Mouse (Mus musculus): Measurements from ENCODE around the gene Nectin2. TPM values are rescaled to one million over a fixed set of nuclear protein-coding genes. Genes with fewer than 3 reads are reported as not detected.

Gene Nectin2
- not detected for total RNA-seq (2023)

GRCm38 (mm10) chr7:19750217-19751069 is at the start of gene Nectin2:
Nectin2 (minus strand) TSS chr7:19750483.

GRCm38 (mm10) chr7:19796697-19797588 is 46.7 kb upstream of the Nectin2 start, which contains the start of gene Cblc:
Cblc (minus strand) TSS chr7:19796809.

GRCm38 (mm10) chr7:19770984-19771391 is 20.7 kb upstream of the Nectin2 start, which contains the start of gene Bcam:
Bcam (minus strand) TSS chr7:19771016.

GRCm38 (mm10) chr7:19715239-19716054 is 34.8 kb downstream of the Nectin2 start, which contains the start of gene Tomm40:
Tomm40 (minus strand) TSS chr7:19715438.

GRCm38 (mm10) chr7:19698907-19699826 is 51.1 kb downstream of the Nectin2 start, which contains the start of gene Apoe:
Apoe (minus strand) TSS chr7:19699188.

GRCm38 (mm10) chr7:19691873-19692865 is 58.1 kb downstream of the Nectin2 start, which contains the start of gene Apoc1:
Apoc1 (minus strand) TSS chr7:19692660.

GRCm38 (mm10) chr7:19681202-19681694 is 69.0 kb downstream of the Nectin2 start, which contains the start of the genes Gm44805 and Apoc4:
Gm44805 (minus strand) TSS chr7:19681423.
Apoc4 (minus strand) TSS chr7:19681479.

GRCm38 (mm10) chr7:19677872-19678271 is 72.4 kb downstream of the Nectin2 start, which contains the start of gene Apoc2:
Apoc2 (minus strand) TSS chr7:19677941.

Other genes starting within 250 kb of the Nectin2 start
- gene Bloc1s3, start 242.1 kb downstream of the Nectin2 start, total RNA-seq (2023) = 1 to 10 TPM; 5.8 to 6.5 TPM
- gene Trappc6a, start 242.1 kb downstream of the Nectin2 start, total RNA-seq (2023) = 10 to 100 TPM; 30.2 to 34.6 TPM
- gene Nkpd1, start 232.6 kb downstream of the Nectin2 start, total RNA-seq (2023) = under 1 TPM; 0.55 to 0.62 TPM
- gene Ppp1r37, start 187.4 kb downstream of the Nectin2 start, total RNA-seq (2023) = 10 to 100 TPM; 58.2 to 64.2 TPM
- 10 to 100 TPM; 14.4 to 17.4 TPM for gene Zfp296, start 173.2 kb downstream of the Nectin2 start, total RNA-seq (2023)
- gene Gemin7, start 172.9 kb downstream of the Nectin2 start, total RNA-seq (2023) = 10 to 100 TPM; 88.5 to 93.3 TPM
- gene Clasrp, start 146.0 kb downstream of the Nectin2 start, total RNA-seq (2023) = 100 to 1,000 TPM; 111 to 118 TPM
- 100 to 1,000 TPM in 1 of 2 experiments, 10 to 100 TPM in 1; 94.7 to 102 TPM for gene Relb, start 121.0 kb downstream of the Nectin2 start, total RNA-seq (2023)
- gene Clptm1, start 85.5 kb downstream of the Nectin2 start, total RNA-seq (2023) = 10 to 100 TPM; 80.3 to 90.7 TPM
- not detected for gene Apoc2, start 72.5 kb downstream of the Nectin2 start, total RNA-seq (2023)
- gene Gm44805, start 69.1 kb downstream of the Nectin2 start, total RNA-seq (2023) = not detected
- gene Apoc4, start 69.0 kb downstream of the Nectin2 start, total RNA-seq (2023) = not detected
- gene Apoc1, start 57.8 kb downstream of the Nectin2 start, total RNA-seq (2023) = not detected
- gene Apoe, start 51.3 kb downstream of the Nectin2 start, total RNA-seq (2023) = 10 to 100 TPM; 81.0 to 81.5 TPM
- 10 to 100 TPM; 55.4 to 63.8 TPM for gene Tomm40, start 35.0 kb downstream of the Nectin2 start, total RNA-seq (2023)
- not detected for gene Bcam, start 20.5 kb upstream of the Nectin2 start, total RNA-seq (2023)
- 1 to 10 TPM in 1 of 2 experiments, not detected in 1; 1.8 TPM for gene Cblc, start 46.3 kb upstream of the Nectin2 start, total RNA-seq (2023)
- 10 to 100 TPM; 64.0 to 80.4 TPM for gene Bcl3, start 72.3 kb upstream of the Nectin2 start, total RNA-seq (2023)
- not detected for gene Gm19345, start 101.5 kb upstream of the Nectin2 start, total RNA-seq (2023)
- gene Ceacam16, start 110.8 kb upstream of the Nectin2 start, total RNA-seq (2023) = 10 to 100 TPM; 14.4 to 16.7 TPM
- not detected for gene Ceacam19, start 137.5 kb upstream of the Nectin2 start, total RNA-seq (2023)
- 10 to 100 TPM; 20.9 to 22.8 TPM for gene Pvr, start 170.7 kb upstream of the Nectin2 start, total RNA-seq (2023)
- not detected for gene Igsf23, start 200.3 kb upstream of the Nectin2 start, total RNA-seq (2023)
- not detected for gene Ceacam20, start 214.9 kb upstream of the Nectin2 start, total RNA-seq (2023)
- gene Nlrp9b, start 241.0 kb upstream of the Nectin2 start, total RNA-seq (2023) = not detected